9 mouse cellular contexts compared by ENCODE assay signal in genomic region chr3:40694438-40694837, GRCm38 (mm10). TPM values are rescaled to one million over a fixed set of nuclear protein-coding genes. Genes with fewer than 3 reads are reported as not detected.
DNase-seq lines count a peak whose midpoint lies in the region; ATAC-seq lines count a peak whose summit lies in the region.
"Had no signal": no experiment of that assay in that cellular context is flagged by ENCODE, and none has a peak within 500 bp of the region (broad histone marks: within the 10 kb centered on the region; RNA-seq: fewer than 3 reads in every experiment).

No protein-coding gene starts in this region.

- H3K27me3 ChIP-seq in kidney, embryonic 16.5 days (ENCODE audit: insufficient read depth, low read length), result no peaks in the 10 kb centered on the region
- H3K27me3 ChIP-seq in lung, embryonic 16.5 days (ENCODE audit: control insufficient read depth, insufficient read depth, low read depth, low read length), result no peaks in the 10 kb centered on the region

- 52% methylated on average over 2 of the region's 2 CpGs for WGBS in kidney, embryonic 16.5 days
- 32% methylated on average over 2 of the region's 2 CpGs for WGBS in lung, embryonic 16.5 days

- DNase-seq in cerebellum, postnatal 10 days, result peak; percentile 57 to 64
- DNase-seq in cerebellum, adult 11 months, result no peak
- DNase-seq in kidney, postnatal 36 days, result peak; percentile 16 to 42
- peak; percentile 16 for DNase-seq in c-Kit-positive CD71-negative TER-119-negative erythroid progenitor cells, embryonic 14.5 days (ENCODE audit: low read depth)
- no peak for DNase-seq in layer of hippocampus, postnatal 14 days (ENCODE audit: low spot score in 2 of 2)

- H3K4me2 ChIP-seq in kidney, embryonic 16.5 days (replicated peaks; ENCODE audit: low read depth, low read length), result no peak overlapping the region
- no peak overlapping the region for H3K4me2 ChIP-seq in lung, embryonic 16.5 days (ENCODE audit: low read depth, low read length)

- H3K27ac ChIP-seq in kidney, embryonic 16.5 days (ENCODE audit: low read length), result no peak overlapping the region
- no peak overlapping the region for H3K27ac ChIP-seq in lung, embryonic 16.5 days (ENCODE audit: low read length)

- 0 out of 2 replicates have a peak, but pooled peaks cover 2% of the 10 kb centered on the region for H3K36me3 ChIP-seq in kidney, embryonic 16.5 days (ENCODE audit: insufficient read depth, low read length)
- no peaks in the 10 kb centered on the region for H3K36me3 ChIP-seq in lung, embryonic 16.5 days (ENCODE audit: control insufficient read depth, insufficient read depth, low read length)

- H3K9me3 ChIP-seq in kidney, embryonic 16.5 days (ENCODE audit: low read length), result no peaks in the 10 kb centered on the region
- no peaks in the 10 kb centered on the region for H3K9me3 ChIP-seq in lung, embryonic 16.5 days (ENCODE audit: control insufficient read depth, low read length)

- no peak overlapping the region for H3K4me3 ChIP-seq in kidney, embryonic 16.5 days (ENCODE audit: low read length)
- no peak overlapping the region for H3K4me3 ChIP-seq in lung, embryonic 16.5 days (ENCODE audit: low read length)

- H3K9ac ChIP-seq in kidney, embryonic 16.5 days (replicated peaks; ENCODE audit: low read length), result no peak overlapping the region
- no peak overlapping the region for H3K9ac ChIP-seq in lung, embryonic 16.5 days (ENCODE audit: low read length)

- no peaks in the 10 kb centered on the region for H3K4me1 ChIP-seq in kidney, embryonic 16.5 days (ENCODE audit: insufficient read depth, low read length)
- H3K4me1 ChIP-seq in lung, embryonic 16.5 days (replicated peaks; ENCODE audit: control insufficient read depth, insufficient read depth, low read length), result no peaks in the 10 kb centered on the region

- ATAC-seq in kidney, embryonic 16.5 days (ENCODE audit: low FRiP score, low TSS enrichment), result no peak
- ATAC-seq in lung, embryonic 16.5 days (ENCODE audit: low read depth), result peak; percentile 61; the same call in 1 of the 2 replicates
- no peak for ATAC-seq in erythroid progenitor cell, adult 5-6 weeks (replicated peaks; ENCODE audit: low FRiP score, poor library complexity, severe bottlenecking)

RNA-seq across cellular contexts. Expression of gene Slc25a31, which starts 14.2 kb away (rescaled TPM):
- 0.08 and 0.31 TPM in 2 replicates for polyA plus RNA-seq in kidney, embryonic 16.5 days (2015; fragmentation: Nextera tagmentation; extraction: Ambion mirVana)
- polyA plus RNA-seq in lung, embryonic 16.5 days (2015; fragmentation: Nextera tagmentation; extraction: Ambion mirVana), result 0.10 and 0.48 TPM in 2 replicates
- under 1 TPM; 0.17 to 0.35 TPM for total RNA-seq in layer of hippocampus, postnatal 14 days (2021)
- not detected in 2 replicates for total RNA-seq in erythroid progenitor cell, adult 5-6 weeks (2015; ENCODE audit: low replicate concordance)
- not detected in 2 replicates for total RNA-seq in erythroid progenitor cell, adult 5-6 weeks (2017; ENCODE audit: low replicate concordance)
- polyA plus RNA-seq: small intestine, adult 2 months had no signal

RNA-seq across cellular contexts. Expression of gene Hspa4l, which starts 49.9 kb away (rescaled TPM):
- 10.0 and 11.4 TPM in 2 replicates for polyA plus RNA-seq in kidney, embryonic 16.5 days (2015; fragmentation: Nextera tagmentation; extraction: Ambion mirVana)
- 22.7 and 24.2 TPM in 2 replicates for polyA plus RNA-seq in lung, embryonic 16.5 days (2015; fragmentation: Nextera tagmentation; extraction: Ambion mirVana)
- total RNA-seq in layer of hippocampus, postnatal 14 days (2021), result 100 to 1,000 TPM; 120 to 124 TPM
- total RNA-seq in erythroid progenitor cell, adult 5-6 weeks (2015; ENCODE audit: low replicate concordance), result 84.3 and 85.8 TPM in 2 replicates
- 58.1 and 152 TPM in 2 replicates for total RNA-seq in erythroid progenitor cell, adult 5-6 weeks (2017; ENCODE audit: low replicate concordance)

Comparison
In these comparisons a context has a peak if more than half of its experiments do, and no peak if none do; other contexts are left out.
1. DNase-seq: peak in cerebellum, postnatal 10 days (2 of 2), kidney, postnatal 36 days (2 of 2) and c-Kit-positive CD71-negative TER-119-negative erythroid progenitor cells, embryonic 14.5 days (single experiment); none in cerebellum, adult 11 months (single experiment) and layer of hippocampus, postnatal 14 days (0 of 2).